Mouse (Mus musculus) forebrain, embryonic 14.5 days (tissue): ENCODE results near the gene Shb. TPM values are rescaled to one million over a fixed set of nuclear protein-coding genes. Genes with fewer than 3 reads are reported as not detected.

ENCODE experiments used
- ATAC-seq: fragments of 200-750 bp; cut with Nextera tagmentation; 2 replicates; pipeline ENCODE4 v1.8.0; 2017; ENCODE audit warnings: mild to moderate bottlenecking, moderate library complexity
- DNase-seq: peaks from one replicate; pipeline ENCODE4 v3.0.0-alpha.2; 2015; ENCODE audit warnings: low spot score
- H3K27ac ChIP-seq: fragments of 300-500 bp; sonication (generic); 2 replicates; pipeline ENCODE4 v1.5.1; 2014; ENCODE audit warnings: low read depth, mild to moderate bottlenecking, control low read depth, low read length, moderate library complexity
- H3K27me3 ChIP-seq: fragments of 300-500 bp; sonication (generic); replicated peaks from 2 replicates; pipeline ENCODE4 v1.6.1; 2014; ENCODE audit warnings: low read length, control low read depth, mixed read lengths; ENCODE audit not compliant: control insufficient read depth, insufficient read depth
- H3K36me3 ChIP-seq: fragments of 300-500 bp; sonication (generic); 2 replicates; pipeline ENCODE4 v1.6.1; 2014; ENCODE audit warnings: low read length, control low read depth; ENCODE audit not compliant: control insufficient read depth, insufficient read depth
- H3K4me1 ChIP-seq: fragments of 300-500 bp; sonication (generic); 2 replicates; pipeline ENCODE4 v1.6.1; 2014; ENCODE audit warnings: antibody characterized with exemption, low read length, control low read depth; ENCODE audit not compliant: control insufficient read depth, insufficient read depth
- H3K4me2 ChIP-seq: fragments of 300-500 bp; sonication (generic); 2 replicates; pipeline ENCODE4 v1.6.1; 2014; ENCODE audit warnings: mild to moderate bottlenecking, control low read depth, low read length
- H3K4me3 ChIP-seq: fragments of 300-500 bp; sonication (generic); 2 replicates; pipeline ENCODE4 v1.5.1; 2014; ENCODE audit warnings: low read depth, low read length, control low read depth
- H3K9ac ChIP-seq: fragments of 300-500 bp; sonication (generic); 2 replicates; pipeline ENCODE4 v1.6.1; 2014; ENCODE audit warnings: mild to moderate bottlenecking, low read length, control low read depth, moderate library complexity
- H3K9me3 ChIP-seq: fragments of 300-500 bp; sonication (generic); replicated peaks from 2 replicates; pipeline ENCODE4 v1.6.1; 2016; ENCODE audit warnings: low read length, control low read depth, mixed read lengths; ENCODE audit not compliant: control insufficient read depth
- WGBS: fragments of 180-500 bp; shearing (Covaris S2); extraction: QIAGEN DNeasy Blood & Tissue Kit; methylation state at CpG from one replicate; pipeline ENCODE4 v1.1.7; 2014; 5-methylcytosine and 5-hydroxymethylcytosine counted together
- polyA plus RNA-seq: library from polyadenylated mRNA; unstranded; fragments of >200 nt; fragmentation: Nextera tagmentation; extraction: Ambion mirVana; gene quantifications from 2 replicates; pipeline ENCODE4 v1.2.1, GENCODE M21; 2014

Gene Shb
- polyA plus RNA-seq, 1 experiment from 2014 or later = 14.5 TPM

GRCm38 (mm10) chr4:45483271-45484245 lies 48.7 kb downstream of the Shb start:
- no peak overlapping the region for H3K9ac ChIP-seq
- H3K27ac ChIP-seq = no peak overlapping the region
- peaks cover 19% of the 10 kb centered on the region for H3K4me1 ChIP-seq
- H3K4me2 ChIP-seq = no peak overlapping the region
- H3K4me3 ChIP-seq = no peak overlapping the region
- ATAC-seq (no peak), DNase-seq (no peak)
- no peaks in the 10 kb centered on the region for H3K27me3 ChIP-seq
- WGBS = 46% methylated on average over 8 of the region's 8 CpGs
- H3K9me3 ChIP-seq = no peaks in the 10 kb centered on the region
- peaks cover 15% of the 10 kb centered on the region; the same call in 1 of the 2 replicates for H3K36me3 ChIP-seq

GRCm38 (mm10) chr4:45482271-45482670 lies 50.0 kb downstream of the Shb start:
- Histone ChIP-seq H3K27ac (no peak overlapping the region), H3K4me2 (no peak overlapping the region), H3K9me3 (no peaks in the 10 kb centered on the region), H3K4me1 (peaks cover 28% of the 10 kb centered on the region), H3K27me3 (no peaks in the 10 kb centered on the region), H3K9ac (no peak overlapping the region), H3K36me3 (peaks cover 8% of the 10 kb centered on the region; the same call in 1 of the 2 replicates), H3K4me3 (no peak overlapping the region)
- 90% methylated on average over 13 of the region's 13 CpGs for WGBS
- ATAC-seq (no peak), DNase-seq (no peak)

DNA sequence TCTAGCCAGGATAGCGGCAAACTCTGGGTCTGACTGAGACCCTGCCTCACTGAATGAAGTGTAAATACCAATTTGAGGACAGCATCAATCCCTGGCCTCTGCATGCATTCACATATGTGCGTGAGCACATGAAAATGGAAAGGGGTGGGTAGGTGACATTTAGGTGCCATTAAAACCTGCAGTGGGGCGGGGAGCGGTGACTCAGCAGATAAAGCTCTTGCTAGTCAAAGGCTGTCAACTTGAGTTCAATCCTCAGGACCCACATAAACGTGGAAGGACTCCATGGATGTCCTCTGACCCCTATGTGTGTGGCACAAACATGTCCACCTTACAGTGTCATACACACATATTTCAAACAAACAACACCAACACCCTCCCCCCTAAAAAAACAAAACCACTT lies 50.8 kb downstream of the Shb start:
- ATAC-seq (no peak), DNase-seq (no peak)
- 0 out of 2 replicates have a peak, but pooled peaks cover 3% of the 10 kb centered on the region for H3K36me3 ChIP-seq
- H3K4me3 ChIP-seq = no peak overlapping the region
- no peak overlapping the region for H3K9ac ChIP-seq
- H3K27ac ChIP-seq = no peak overlapping the region
- 85% methylated on average over 5 of the region's 5 CpGs for WGBS
- H3K9me3 ChIP-seq = no peaks in the 10 kb centered on the region
- H3K27me3 ChIP-seq = no peaks in the 10 kb centered on the region
- H3K4me2 ChIP-seq = no peak overlapping the region
- peaks cover 36% of the 10 kb centered on the region for H3K4me1 ChIP-seq

DNA sequence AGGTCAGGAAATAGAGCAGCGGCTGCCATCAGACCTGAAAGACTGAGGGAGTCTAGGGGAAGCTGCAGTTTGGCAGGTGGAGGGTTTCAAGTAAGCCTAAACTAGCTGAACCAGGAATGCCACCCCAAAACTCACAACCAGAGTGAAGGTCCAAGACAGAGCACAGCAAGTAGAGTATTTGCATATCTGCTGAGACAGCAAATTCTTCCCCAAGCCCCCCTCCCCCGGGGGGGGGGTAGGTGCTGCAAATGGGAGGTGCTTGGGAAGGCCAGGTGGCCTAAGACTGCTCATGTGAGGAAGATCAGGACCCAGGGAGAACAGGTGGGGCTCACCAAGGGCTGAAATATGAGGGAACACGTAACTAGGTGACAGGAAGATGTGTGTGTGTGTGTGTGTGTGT lies 51.7 kb downstream of the Shb start:
- Histone ChIP-seq H3K4me3 (no peak overlapping the region), H3K4me1 (peaks cover 36% of the 10 kb centered on the region), H3K4me2 (no peak overlapping the region), H3K9me3 (no peaks in the 10 kb centered on the region), H3K27me3 (no peaks in the 10 kb centered on the region), H3K9ac (no peak overlapping the region), H3K36me3 (0 out of 2 replicates have a peak, but pooled peaks cover 3% of the 10 kb centered on the region), H3K27ac (no peak overlapping the region)
- 73% methylated on average over 3 of the region's 3 CpGs for WGBS
- DNase-seq (no peak), ATAC-seq (no peak)

DNA sequence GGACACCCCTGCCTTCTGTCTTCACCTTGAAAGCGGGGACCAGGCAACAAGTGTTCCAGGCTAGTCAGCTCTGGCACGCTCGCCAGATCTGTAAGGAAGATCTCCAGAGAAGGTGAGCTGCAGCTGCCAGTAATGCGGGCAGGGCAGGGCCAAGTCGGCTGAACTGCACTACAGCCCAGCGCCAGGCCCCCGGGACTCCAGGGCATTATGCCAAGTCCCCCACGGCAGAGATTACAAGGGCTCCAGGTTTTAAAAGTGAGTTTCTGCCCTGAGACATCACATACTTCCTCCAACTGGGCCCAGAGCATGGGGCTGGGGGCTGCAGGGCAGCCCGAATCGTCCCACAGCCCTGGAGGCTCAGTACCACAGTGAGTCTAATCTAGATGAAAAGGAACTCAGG lies 52.8 kb downstream of the Shb start:
- Histone ChIP-seq H3K27ac (no peak overlapping the region), H3K9me3 (no peaks in the 10 kb centered on the region), H3K4me2 (no peak overlapping the region), H3K27me3 (no peaks in the 10 kb centered on the region), H3K4me1 (peaks cover 33% of the 10 kb centered on the region), H3K4me3 (no peak overlapping the region), H3K36me3 (no peaks in the 10 kb centered on the region), H3K9ac (no peak overlapping the region)
- DNase-seq (no peak), ATAC-seq (no peak)
- WGBS = 54% methylated on average over 10 of the region's 10 CpGs

DNA sequence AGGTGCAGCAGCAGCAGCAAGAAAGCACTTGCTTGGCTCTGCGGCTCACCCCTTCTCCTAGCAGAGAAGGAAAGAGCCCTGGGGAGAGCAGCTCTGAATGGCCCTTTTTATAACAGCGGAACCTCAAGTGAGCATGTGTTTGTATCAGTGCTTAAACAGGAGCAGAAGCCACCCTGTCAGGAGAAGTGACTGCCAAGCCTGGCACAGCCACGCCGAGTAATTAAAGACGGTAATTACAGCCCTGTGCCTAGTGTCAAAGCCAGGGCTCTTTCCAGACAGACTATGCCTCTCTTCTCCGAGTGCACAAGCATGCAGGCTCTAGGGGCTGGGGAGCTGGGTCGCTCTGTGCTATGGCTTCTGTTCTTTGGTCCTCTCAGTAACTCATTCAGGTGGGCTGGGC lies 54.1 kb downstream of the Shb start:
- no peak overlapping the region for H3K4me3 ChIP-seq
- H3K4me1 ChIP-seq = peaks cover 43% of the 10 kb centered on the region
- DNase-seq (peak; percentile 93), ATAC-seq (peak; percentile 89)
- no peaks in the 10 kb centered on the region for H3K9me3 ChIP-seq
- H3K27ac ChIP-seq = peak overlapping the region; percentile 49; the same call in 1 of the 2 replicates
- WGBS = 2% methylated on average over 7 of the region's 7 CpGs
- no peaks in the 10 kb centered on the region for H3K36me3 ChIP-seq
- peak overlapping the region; percentile 4; the same call in 1 of the 2 replicates for H3K4me2 ChIP-seq
- no peak overlapping the region for H3K9ac ChIP-seq
- no peaks in the 10 kb centered on the region for H3K27me3 ChIP-seq

- Histone ChIP-seq H3K4me1 (peaks cover 54% of the 10 kb centered on the region), H3K4me2 (no peak overlapping the region), H3K27ac (no peak overlapping the region), H3K4me3 (no peak overlapping the region), H3K36me3 (no peaks in the 10 kb centered on the region), H3K27me3 (no peaks in the 10 kb centered on the region), H3K9me3 (no peaks in the 10 kb centered on the region), H3K9ac (no peak overlapping the region)
- ATAC-seq (no peak), DNase-seq (no peak)
- 87% methylated on average over 3 of the region's 3 CpGs for WGBS
Measured at GRCm38 (mm10) chr4:45477047-45477446, 55.2 kb downstream of the Shb start.

DNA sequence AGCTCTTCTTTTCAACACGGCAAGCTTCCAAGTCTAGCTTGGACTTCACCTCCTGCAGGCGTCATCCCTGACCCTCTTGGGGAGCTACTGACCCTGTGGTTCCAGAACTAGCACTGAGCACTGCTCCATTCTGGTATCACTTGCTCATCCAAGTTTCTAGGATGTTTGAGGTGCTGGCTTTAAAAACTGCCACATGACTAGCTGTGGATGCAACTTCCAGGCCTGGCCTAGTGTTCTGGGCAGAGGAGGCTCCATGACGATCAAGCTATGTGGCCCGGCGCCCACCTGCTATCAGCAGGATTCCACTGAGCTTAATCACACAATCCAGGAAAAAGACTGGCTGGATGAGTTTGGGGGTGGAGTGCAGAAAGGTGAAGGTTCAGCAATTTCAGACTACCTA lies 57.4 kb downstream of the Shb start:
- Histone ChIP-seq H3K4me2 (no peak overlapping the region), H3K9ac (no peak overlapping the region), H3K4me3 (no peak overlapping the region), H3K27me3 (no peaks in the 10 kb centered on the region), H3K4me1 (peaks cover 57% of the 10 kb centered on the region), H3K9me3 (no peaks in the 10 kb centered on the region), H3K27ac (no peak overlapping the region), H3K36me3 (no peaks in the 10 kb centered on the region)
- 91% methylated on average over 5 of the region's 5 CpGs for WGBS
- no peak for DNase-seq
- ATAC-seq = no peak

GRCm38 (mm10) chr4:45474131-45474530 lies 58.1 kb downstream of the Shb start:
- Histone ChIP-seq H3K9me3 (no peaks in the 10 kb centered on the region), H3K4me3 (no peak overlapping the region), H3K9ac (no peak overlapping the region), H3K27ac (no peak overlapping the region), H3K27me3 (no peaks in the 10 kb centered on the region), H3K4me1 (peaks cover 52% of the 10 kb centered on the region), H3K4me2 (no peak overlapping the region), H3K36me3 (no peaks in the 10 kb centered on the region)
- DNase-seq = no peak
- 89% methylated on average over 4 of the region's 4 CpGs for WGBS
- no peak for ATAC-seq
